In genomic region chr17:35165451-35166155, GRCm38 (mm10) we compare ENCODE assay signal across 8 mouse cellular contexts. TPM values are rescaled to one million over a fixed set of nuclear protein-coding genes. Genes with fewer than 3 reads are reported as not detected.
DNase-seq lines count a peak whose midpoint lies in the region; ATAC-seq and TF ChIP-seq lines count a peak whose summit lies in the region.

No protein-coding gene starts in this region.

- H3K27ac ChIP-seq in kidney, postnatal 0 days, result peak overlapping the region; percentile 98
- peak overlapping the region; percentile 98 for H3K27ac ChIP-seq in hindbrain, embryonic 14.5 days

- 17% methylated on average over 12 of the region's 12 CpGs for WGBS in kidney, postnatal 0 days
- WGBS in hindbrain, embryonic 14.5 days, result 21% methylated on average over 12 of the region's 12 CpGs

- peaks cover 45% of the 10 kb centered on the region for H3K79me2 ChIP-seq in myocyte (ENCODE audit: control insufficient read depth, insufficient read depth)

- no peak overlapping the region for H3ac ChIP-seq in myocyte (ENCODE audit: control insufficient read depth, insufficient read length)

- no peaks in the 10 kb centered on the region for H3K27me3 ChIP-seq in kidney, postnatal 0 days (ENCODE audit: insufficient read depth, low read length)
- H3K27me3 ChIP-seq in hindbrain, embryonic 14.5 days (ENCODE audit: control insufficient read depth, insufficient read depth, low read length), result no peaks in the 10 kb centered on the region
- H3K27me3 ChIP-seq in myocyte (ENCODE audit: control insufficient read depth, insufficient read depth, insufficient read length), result no peaks in the 10 kb centered on the region

- no peak for TF ChIP-seq CTCF in kidney, postnatal 0 days (IDR thresholded peaks at IDR 0.05; ENCODE audit: low read depth)
- TF ChIP-seq CTCF in brain, embryonic 14.5 days (IDR thresholded peaks at IDR 0.05; ENCODE audit: borderline replicate concordance, extremely low read depth, insufficient read depth, insufficient read length), result no peak

- H3K4me3 ChIP-seq in kidney, postnatal 0 days (replicated peaks; ENCODE audit: low read depth, low read length), result peak overlapping the region; percentile 100
- H3K4me3 ChIP-seq in hindbrain, embryonic 14.5 days (replicated peaks; ENCODE audit: low read length), result peak overlapping the region; percentile 100
- peak overlapping the region; percentile 83 for H3K4me3 ChIP-seq in myocyte

- peak; percentile 82; the same call in 1 of the 2 replicates for ATAC-seq in kidney, postnatal 0 days (replicated peaks; ENCODE audit: low FRiP score, low read depth)
- ATAC-seq in hindbrain, embryonic 14.5 days (ENCODE audit: low FRiP score), result no peak; the same call in 1 of the 2 replicates
- no peak for ATAC-seq in activated CD4-positive, CD25-positive, alpha-beta regulatory T cell, adult 4 months

- no peaks in the 10 kb centered on the region for H3K9me3 ChIP-seq in kidney, postnatal 0 days (replicated peaks; ENCODE audit: low read length)
- H3K9me3 ChIP-seq in hindbrain, embryonic 14.5 days (ENCODE audit: control insufficient read depth, low read length), result no peaks in the 10 kb centered on the region

- H3K4me1 ChIP-seq in kidney, postnatal 0 days (replicated peaks; ENCODE audit: insufficient read depth, low read length), result peaks cover 23% of the 10 kb centered on the region; the same call in 1 of the 2 replicates
- peaks cover 27% of the 10 kb centered on the region for H3K4me1 ChIP-seq in hindbrain, embryonic 14.5 days (replicated peaks; ENCODE audit: control insufficient read depth, insufficient read depth, low read length)

- TF ChIP-seq POLR2A in brain, embryonic 14.5 days (IDR thresholded peaks at IDR 0.05; ENCODE audit: borderline replicate concordance, extremely low read depth, insufficient read depth, insufficient read length, poor library complexity, severe bottlenecking), result no peak
- TF ChIP-seq POLR2A in myocyte (IDR thresholded peaks at IDR 0.05; ENCODE audit: insufficient read length, low read depth), result no peak

- peak overlapping the region; percentile 61 for H3K9ac ChIP-seq in kidney, postnatal 0 days (ENCODE audit: low read depth, low read length)
- H3K9ac ChIP-seq in hindbrain, embryonic 14.5 days, result peak overlapping the region; percentile 58

- H3K36me3 ChIP-seq in kidney, postnatal 0 days (ENCODE audit: insufficient read depth, low read length), result peaks cover 15% of the 10 kb centered on the region
- peaks cover 22% of the 10 kb centered on the region for H3K36me3 ChIP-seq in hindbrain, embryonic 14.5 days (replicated peaks; ENCODE audit: control insufficient read depth, insufficient read depth)
- peaks cover 15% of the 10 kb centered on the region for H3K36me3 ChIP-seq in myocyte (ENCODE audit: control insufficient read depth, insufficient read depth)

- DNase-seq in kidney, postnatal 0 days (ENCODE audit: low spot score), result no peak
- no peak for DNase-seq in kidney, postnatal 10 days
- peak; percentile 30 for DNase-seq in brain, embryonic 14.5 days (ENCODE audit: low read depth)
- no peak for DNase-seq in hindbrain, embryonic 14.5 days (ENCODE audit: low spot score)
- DNase-seq in spleen, postnatal 14 days (ENCODE audit: low spot score in 2 of 2), result no peak
- DNase-seq in lung, adult 18-20 months, result no peak

- peak overlapping the region; percentile 53 for H3K4me2 ChIP-seq in kidney, postnatal 0 days (ENCODE audit: low read length)
- H3K4me2 ChIP-seq in hindbrain, embryonic 14.5 days (replicated peaks), result peak overlapping the region; percentile 98
- H3K4me2 ChIP-seq in myocyte (ENCODE audit: low read depth), result peak overlapping the region; percentile 96

TF ChIP-seq in myocyte, 11 proteins besides CTCF, POLR2A, EP300 and RAD21:
- no peak for TF ChIP-seq TCF12 (IDR thresholded peaks at IDR 0.05; ENCODE audit: insufficient read depth, poor library complexity, severe bottlenecking)
- no peak for TF ChIP-seq E2F4 (IDR thresholded peaks at IDR 0.05; ENCODE audit: insufficient read depth)
- no peak for TF ChIP-seq USF1 (IDR thresholded peaks at IDR 0.05; ENCODE audit: low read depth)
- no peak for TF ChIP-seq TCF3 (IDR thresholded peaks at IDR 0.05; ENCODE audit: insufficient read length, low read depth)
- no peak for TF ChIP-seq CEBPB (IDR thresholded peaks at IDR 0.05; ENCODE audit: insufficient read depth, poor library complexity, severe bottlenecking)
- TF ChIP-seq REST (IDR thresholded peaks at IDR 0.05; ENCODE audit: insufficient read depth, insufficient read length), result no peak
- TF ChIP-seq MAX (IDR thresholded peaks at IDR 0.05; ENCODE audit: low read depth), result no peak
- no peak for TF ChIP-seq MYOG (IDR thresholded peaks at IDR 0.05; ENCODE audit: control insufficient read depth in 1 of 3, insufficient read depth in 1 of 3, insufficient read length in 2 of 3, low read depth in 2 of 3)
- no peak for TF ChIP-seq POLR2AphosphoS2 (IDR thresholded peaks at IDR 0.05; ENCODE audit: insufficient read length, low read depth)
- TF ChIP-seq MYOD1 (IDR thresholded peaks at IDR 0.05; ENCODE audit: control insufficient read depth in 1 of 3, insufficient read length in 2 of 3, low read depth in 2 of 3), result no peak
- TF ChIP-seq SRF (IDR thresholded peaks at IDR 0.05; ENCODE audit: control insufficient read depth, insufficient read length, low read depth), result no peak

RNA-seq across cellular contexts. Expression of gene Prrc2a, which starts 0.9 kb away (rescaled TPM):
- 79.2 and 94.5 TPM in 2 replicates for polyA plus RNA-seq in kidney, postnatal 0 days (2015; fragmentation: Nextera tagmentation; extraction: Ambion mirVana)
- polyA plus RNA-seq in brain, embryonic 14.5 days (2012; rRNA removed), result 367 and 409 TPM in 2 replicates
- 152 and 168 TPM in 2 replicates for polyA plus RNA-seq in hindbrain, embryonic 14.5 days (2014; fragmentation: Nextera tagmentation; extraction: Ambion mirVana)
- polyA plus RNA-seq in myocyte (2012; fragmentation: generic; extraction: Trizol), result 153 TPM
- polyA plus RNA-seq in activated CD4-positive, CD25-positive, alpha-beta regulatory T cell, adult 4 months (2017; shearing (Covaris generic)), result 10 to 100 TPM; 38.8 to 78.9 TPM

RNA-seq across cellular contexts. Expression of gene Aif1, which starts 10.3 kb away (rescaled TPM):
- polyA plus RNA-seq in kidney, postnatal 0 days (2015; fragmentation: Nextera tagmentation; extraction: Ambion mirVana), result 13.1 and 14.8 TPM in 2 replicates
- polyA plus RNA-seq in brain, embryonic 14.5 days (2012; rRNA removed), result 1.6 and 2.2 TPM in 2 replicates
- 7.8 and 8.7 TPM in 2 replicates for polyA plus RNA-seq in hindbrain, embryonic 14.5 days (2014; fragmentation: Nextera tagmentation; extraction: Ambion mirVana)
- not detected for polyA plus RNA-seq in myocyte (2012; fragmentation: generic; extraction: Trizol)
- polyA plus RNA-seq in activated CD4-positive, CD25-positive, alpha-beta regulatory T cell, adult 4 months (2017; shearing (Covaris generic)), result 1 to 10 TPM in 1 of 2 experiments, under 1 TPM in 1; 0.91 to 1.9 TPM

RNA-seq across cellular contexts. Expression of gene Lst1, which starts 22.6 kb away (rescaled TPM):
- 11.4 and 15.0 TPM in 2 replicates for polyA plus RNA-seq in kidney, postnatal 0 days (2015; fragmentation: Nextera tagmentation; extraction: Ambion mirVana)
- polyA plus RNA-seq in brain, embryonic 14.5 days (2012; rRNA removed), result 8.2 and 11.8 TPM in 2 replicates
- polyA plus RNA-seq in hindbrain, embryonic 14.5 days (2014; fragmentation: Nextera tagmentation; extraction: Ambion mirVana), result 8.2 and 13.3 TPM in 2 replicates
- 4.3 TPM for polyA plus RNA-seq in myocyte (2012; fragmentation: generic; extraction: Trizol)
- polyA plus RNA-seq in activated CD4-positive, CD25-positive, alpha-beta regulatory T cell, adult 4 months (2017; shearing (Covaris generic)), result 10 to 100 TPM in 1 of 2 experiments, 1 to 10 TPM in 1; 5.4 to 13.4 TPM

RNA-seq across cellular contexts. Expression of gene Ltb, which starts 28.6 kb away (rescaled TPM):
- 0.98 and 1.0 TPM in 2 replicates for polyA plus RNA-seq in kidney, postnatal 0 days (2015; fragmentation: Nextera tagmentation; extraction: Ambion mirVana)
- polyA plus RNA-seq in brain, embryonic 14.5 days (2012; rRNA removed), result 0.58 and 1.1 TPM in 2 replicates
- polyA plus RNA-seq in hindbrain, embryonic 14.5 days (2014; fragmentation: Nextera tagmentation; extraction: Ambion mirVana), result 0.29 and 0.39 TPM in 2 replicates
- polyA plus RNA-seq in myocyte (2012; fragmentation: generic; extraction: Trizol), result 0.05 TPM
- 100 to 1,000 TPM; 134 to 383 TPM for polyA plus RNA-seq in activated CD4-positive, CD25-positive, alpha-beta regulatory T cell, adult 4 months (2017; shearing (Covaris generic))

RNA-seq across cellular contexts. Expression of gene Bag6, which starts 30.6 kb away (rescaled TPM):
- 46.0 and 50.2 TPM in 2 replicates for polyA plus RNA-seq in kidney, postnatal 0 days (2015; fragmentation: Nextera tagmentation; extraction: Ambion mirVana)
- 378 and 427 TPM in 2 replicates for polyA plus RNA-seq in brain, embryonic 14.5 days (2012; rRNA removed)
- 90.2 and 98.2 TPM in 2 replicates for polyA plus RNA-seq in hindbrain, embryonic 14.5 days (2014; fragmentation: Nextera tagmentation; extraction: Ambion mirVana)
- polyA plus RNA-seq in myocyte (2012; fragmentation: generic; extraction: Trizol), result 271 TPM
- polyA plus RNA-seq in activated CD4-positive, CD25-positive, alpha-beta regulatory T cell, adult 4 months (2017; shearing (Covaris generic)), result 10 to 100 TPM; 26.2 to 34.1 TPM
